Mouse (Mus musculus) spleen, adult 18-20 months (tissue): ENCODE data around the gene Zfr2.

Experiments
- DNase-seq, 2 experiments: peaks; one replicate each; pipeline ENCODE4 v3.0.0; 2022; ENCODE audit warnings: mixed read lengths in 2 of 2

Gene Zfr2

DNA sequence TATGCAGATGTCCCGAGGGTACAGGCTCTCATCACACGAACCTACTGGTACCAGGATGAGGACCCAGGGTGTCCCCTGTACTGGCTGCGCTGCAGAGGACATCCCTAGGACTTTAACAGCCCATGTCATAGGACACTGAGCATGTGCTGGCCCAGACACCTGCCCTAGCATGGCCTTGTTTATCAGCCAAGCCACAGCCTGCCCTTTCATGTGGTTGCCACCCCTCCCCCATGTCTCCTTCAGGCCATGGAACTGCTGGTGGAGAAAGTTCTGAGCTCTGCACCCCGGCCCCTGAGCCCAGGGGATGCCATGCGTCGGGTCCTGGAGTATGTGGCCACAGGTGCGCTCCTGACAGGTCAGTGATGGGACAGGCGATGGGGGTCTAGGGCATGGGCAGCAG is 16.5 kb downstream of the Zfr2 start:
- DNase-seq: no peak

DNA sequence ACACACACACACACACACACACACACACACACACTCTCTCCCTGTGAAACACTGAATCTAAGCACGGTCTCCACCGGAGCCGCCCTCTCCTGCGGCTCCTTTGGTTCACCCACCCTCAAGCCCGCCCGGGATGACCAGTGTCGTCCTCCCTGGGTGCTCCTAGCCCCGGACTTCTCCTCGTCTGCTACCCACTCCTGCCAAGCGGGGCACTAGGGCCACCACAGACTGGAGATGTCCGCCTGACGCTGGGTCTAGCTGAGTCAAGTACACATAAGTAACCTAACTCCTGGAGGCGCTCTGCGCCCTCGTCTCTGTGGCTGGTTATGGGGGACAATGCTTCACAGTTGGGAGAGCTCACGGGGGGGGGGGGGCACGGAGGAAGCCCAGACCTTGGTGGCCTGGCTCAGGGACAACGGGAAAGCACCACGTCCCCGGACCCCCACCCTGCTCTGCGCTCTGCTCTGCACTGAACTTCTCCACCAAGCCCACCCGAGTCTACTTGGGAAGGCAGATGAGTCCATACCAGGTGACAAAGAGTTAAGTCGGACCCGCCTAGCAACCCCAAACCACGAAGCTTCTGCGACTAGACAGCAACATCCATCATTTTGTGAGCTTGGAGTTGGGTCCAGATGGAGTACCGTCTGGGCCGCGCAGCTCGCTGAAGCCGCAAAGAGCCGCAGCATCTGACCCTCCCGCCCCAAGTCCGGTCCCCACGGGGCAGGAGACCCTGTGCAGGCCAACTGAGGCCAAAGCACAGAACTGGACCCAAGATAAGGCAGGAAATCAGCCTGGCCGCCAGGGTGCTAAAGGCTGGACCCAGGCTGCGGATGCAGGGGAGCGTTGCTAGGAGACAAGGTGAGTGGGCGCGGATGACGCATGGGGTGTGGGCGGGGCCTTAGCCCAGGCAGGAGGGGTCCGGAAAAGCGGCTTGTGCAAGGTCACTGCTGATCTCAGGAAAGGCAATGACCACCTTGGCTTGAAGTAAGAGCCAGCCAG is 19.8 kb downstream of the Zfr2 start, which contains the start of gene Matk:
Matk (plus strand) TSS at position 512 of the 996 bp plus-strand sequence.
- peak; percentile 56 to 58 for DNase-seq

- no peak for DNase-seq
These were observed 21.9 kb downstream of the Zfr2 start for GRCm38 (mm10) chr10:81254886-81255285.

DNA sequence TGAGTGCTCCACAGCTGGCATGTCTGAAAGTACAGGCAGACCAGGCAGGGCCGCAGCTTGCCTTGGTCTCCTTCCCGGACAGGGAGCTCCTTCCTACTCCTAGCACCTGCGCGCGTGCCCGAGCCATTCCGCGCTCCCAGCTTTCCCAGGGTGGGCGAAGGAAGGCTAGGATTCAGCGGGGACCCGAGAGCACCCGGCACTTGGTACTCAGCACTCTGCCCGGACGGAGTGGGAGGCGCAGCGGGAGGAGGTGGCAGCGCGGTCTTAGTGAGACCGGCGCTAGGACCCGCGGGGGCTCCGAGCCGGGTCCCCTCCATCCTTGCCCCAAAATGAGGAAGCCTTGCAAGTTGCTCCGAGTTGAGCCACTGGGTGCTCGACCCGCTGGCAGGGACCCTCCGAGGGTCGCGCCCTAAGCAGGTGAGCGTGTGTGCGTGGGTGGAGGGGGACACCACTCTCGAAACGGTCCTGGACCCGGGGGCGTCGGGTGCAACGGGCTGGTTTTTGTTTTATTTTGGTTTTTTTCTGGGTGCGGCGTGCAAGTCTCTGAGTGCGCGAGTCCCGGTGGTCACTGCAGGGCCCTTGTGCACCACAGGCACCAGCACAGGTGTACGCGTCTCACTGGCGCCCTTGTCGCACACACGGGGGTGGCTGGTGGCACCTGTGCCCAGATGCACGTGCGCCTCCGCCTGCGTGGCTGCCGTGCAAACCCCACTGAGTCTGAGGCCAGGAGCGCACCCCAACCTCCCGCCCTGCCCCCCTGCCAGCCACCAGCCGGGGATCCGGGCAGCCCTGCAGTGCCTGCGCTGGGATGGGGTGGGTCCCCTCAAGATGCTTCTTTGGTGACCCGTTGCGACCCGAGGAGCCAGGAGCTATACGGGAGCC is 24.4 kb downstream of the Zfr2 start:
- peak; percentile 28 to 51 for DNase-seq

DNA sequence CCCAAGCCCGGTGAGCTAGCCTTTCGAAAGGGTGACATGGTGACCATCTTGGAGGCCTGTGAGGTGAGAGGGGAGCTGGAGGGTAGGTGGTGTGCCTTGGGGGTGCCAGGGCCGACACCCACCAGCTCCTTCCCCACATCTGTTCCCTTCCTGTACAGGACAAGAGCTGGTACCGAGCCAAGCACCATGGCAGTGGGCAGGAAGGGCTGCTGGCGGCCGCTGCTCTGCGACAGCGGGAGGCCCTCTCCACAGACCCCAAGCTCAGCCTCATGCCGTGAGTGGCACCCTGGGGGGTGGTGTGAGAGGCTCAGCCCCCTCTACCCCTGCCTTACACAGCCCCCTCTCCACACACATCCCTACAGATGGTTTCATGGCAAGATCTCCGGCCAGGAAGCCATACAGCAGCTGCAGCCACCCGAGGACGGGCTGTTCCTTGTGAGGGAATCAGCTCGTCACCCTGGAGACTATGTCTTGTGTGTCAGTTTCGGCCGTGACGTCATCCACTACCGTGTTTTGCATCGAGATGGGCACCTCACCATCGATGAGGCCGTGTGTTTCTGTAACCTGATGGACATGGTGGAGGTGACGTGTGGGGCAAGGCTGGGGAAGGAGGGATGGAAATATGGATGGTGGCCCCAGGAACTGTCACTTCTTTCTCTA is 26.4 kb downstream of the Zfr2 start:
- DNase-seq: no peak

- no peak for DNase-seq
These were observed 28.1 kb downstream of the Zfr2 start for GRCm38 (mm10) chr10:81261025-81261424.

GRCm38 (mm10) chr10:81265540-81265939 is 32.6 kb downstream of the Zfr2 start:
- no peak for DNase-seq

DNA sequence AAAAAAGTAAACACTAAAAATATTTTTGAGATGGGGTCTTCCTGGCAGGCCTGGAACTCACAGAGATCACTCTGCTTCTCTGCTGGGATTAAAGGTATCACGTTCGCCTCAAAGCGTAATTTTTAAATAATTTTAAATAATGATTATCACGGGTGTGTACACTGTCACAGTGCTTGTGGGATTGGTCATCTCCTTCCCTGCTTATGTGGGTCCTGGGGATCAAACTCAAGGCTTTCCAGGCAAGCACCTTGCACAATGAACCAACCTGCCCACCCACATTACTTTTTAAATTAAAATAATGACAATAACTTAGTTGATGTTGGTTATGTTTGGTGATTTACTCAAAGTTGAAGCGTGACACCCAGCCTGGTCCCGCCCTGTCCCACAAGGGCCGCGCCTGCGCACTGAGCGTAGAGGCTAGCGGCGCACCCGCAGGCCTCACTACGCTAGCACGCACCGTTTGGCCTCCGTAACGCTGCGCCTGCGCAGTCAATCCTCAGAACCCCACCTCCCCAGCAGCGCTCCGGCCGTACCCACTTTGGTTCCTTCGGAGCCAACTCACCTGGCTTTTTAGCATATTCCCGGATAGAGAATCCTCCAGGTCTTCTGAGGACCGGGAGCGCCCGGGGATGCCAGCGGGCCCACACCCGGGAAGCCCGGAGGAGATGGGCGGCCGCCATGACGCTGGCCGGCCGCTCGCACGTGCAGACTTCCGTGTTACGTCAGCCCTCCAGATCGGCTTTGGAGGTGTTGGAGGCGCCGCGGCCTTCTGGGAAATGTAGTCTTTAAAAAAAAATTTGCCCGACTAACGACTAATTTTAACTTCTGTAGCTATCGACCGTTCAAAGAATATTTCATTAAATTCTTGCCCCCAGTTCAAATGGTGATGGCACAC is 33.5 kb downstream of the Zfr2 start, which contains the start of the genes Mrpl54 and Apba3:
Mrpl54 (minus strand) TSS at position 724 of the 895 bp plus-strand sequence.
Apba3 (plus strand) TSS at position 750 of the 895 bp plus-strand sequence.
- peak; percentile 94 to 95 for DNase-seq

GRCm38 (mm10) chr10:81268056-81268455 is 35.1 kb downstream of the Zfr2 start:
- peak; percentile 49 to 67 for DNase-seq

DNA sequence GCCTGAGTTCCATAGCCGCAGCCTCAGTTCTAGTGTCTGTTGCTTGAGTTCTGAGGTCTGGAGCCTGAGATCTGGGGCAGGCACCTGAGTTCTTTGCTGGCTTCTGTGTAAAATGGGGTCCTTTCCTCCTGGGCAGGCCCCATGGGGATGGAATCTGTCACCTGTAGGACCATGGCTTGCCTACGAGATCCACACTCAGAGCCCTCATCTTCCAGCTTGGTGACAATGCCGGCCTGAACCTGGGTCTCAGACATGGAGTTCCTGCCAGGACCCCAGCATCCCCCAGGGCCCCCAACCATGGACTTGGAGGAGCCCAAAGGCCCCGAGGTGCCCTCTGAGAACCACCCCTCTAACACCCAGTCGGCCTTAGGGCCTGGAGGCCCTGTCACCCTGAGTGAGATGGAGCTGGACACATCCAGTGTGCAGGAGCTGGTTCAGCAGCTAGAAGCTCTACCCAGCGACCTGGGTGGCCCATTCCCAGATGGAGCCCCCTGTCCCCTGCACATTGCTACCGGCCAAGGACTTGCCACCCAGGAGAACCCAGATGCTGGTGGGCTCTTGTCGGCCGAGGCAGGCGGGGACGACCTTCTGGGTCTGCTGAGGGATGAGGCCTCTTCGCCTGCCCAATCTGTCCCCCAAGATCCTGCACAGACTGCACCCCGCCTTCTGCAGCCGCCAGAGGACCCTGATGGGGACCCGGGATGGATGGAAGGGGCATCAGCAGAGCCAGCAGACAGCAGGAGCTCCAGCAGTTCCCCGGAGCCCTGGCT is 35.9 kb downstream of the Zfr2 start:
- no peak for DNase-seq

- no peak for DNase-seq
These were observed 39.4 kb downstream of the Zfr2 start for GRCm38 (mm10) chr10:81272356-81272755.

GRCm38 (mm10) chr10:81273842-81274241 is 40.9 kb downstream of the Zfr2 start:
- no peak for DNase-seq

DNA sequence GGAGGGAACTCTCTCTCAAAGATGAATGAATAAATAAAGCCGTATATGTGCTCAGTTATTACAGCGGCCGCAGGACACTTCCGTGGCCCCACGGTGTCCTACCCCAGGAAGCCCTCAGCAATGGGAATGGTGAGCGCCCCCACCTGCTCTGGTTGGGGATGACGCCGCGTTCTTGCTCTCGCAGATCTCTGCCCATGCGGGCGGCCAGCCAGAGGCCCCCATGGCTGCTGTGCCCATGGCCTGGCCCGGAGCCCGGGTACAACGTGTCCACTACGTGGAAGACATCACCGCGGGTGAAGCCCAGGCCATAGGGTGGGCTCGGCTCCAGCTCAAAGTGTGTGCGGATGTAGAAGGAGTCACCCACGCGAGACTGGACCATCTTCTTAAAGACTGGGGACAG is 44.7 kb downstream of the Zfr2 start:
- no peak for DNase-seq

- no peak for DNase-seq
These were observed 46.5 kb downstream of the Zfr2 start for GRCm38 (mm10) chr10:81279496-81279895.

GRCm38 (mm10) chr10:81284189-81284588 is 51.2 kb downstream of the Zfr2 start:
- no peak for DNase-seq

GRCm38 (mm10) chr10:81284719-81285118 is 51.8 kb downstream of the Zfr2 start:
- DNase-seq: no peak

- peak; percentile 89 to 97 for DNase-seq
These were observed 52.9 kb downstream of the Zfr2 start for GRCm38 (mm10) chr10:81285694-81286450.

DNA sequence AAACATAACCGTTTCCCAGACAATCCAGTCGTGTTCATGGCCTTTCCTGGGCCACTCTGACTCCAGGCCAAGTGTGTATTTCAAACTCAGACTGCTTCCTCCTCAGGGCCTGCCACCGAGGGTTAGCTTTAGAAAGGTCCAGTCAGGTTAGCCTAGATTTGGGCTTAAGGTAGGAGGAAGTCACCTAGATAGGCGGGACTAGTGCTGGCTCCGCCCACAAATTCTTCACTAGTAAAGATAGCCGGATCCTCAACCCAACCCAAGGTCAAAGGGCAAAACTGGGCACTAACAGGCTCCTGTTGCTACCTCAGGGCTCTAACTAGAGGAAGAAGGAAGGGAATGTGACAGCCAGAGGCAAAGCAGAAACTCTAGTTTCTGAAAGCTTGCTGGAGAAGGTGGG is 53.6 kb downstream of the Zfr2 start:
- no peak for DNase-seq

- DNase-seq: peak; percentile 55 to 72
These were observed 54.7 kb downstream of the Zfr2 start for GRCm38 (mm10) chr10:81287513-81288157.
